Mouse (Mus musculus): ENCODE data around the gene Pip5kl1. TPM values are rescaled to one million over a fixed set of nuclear protein-coding genes. Genes with fewer than 3 reads are reported as not detected.
A peak's percentile ranks its signal among the peaks of the same experiment; 100 is the strongest.

The Pip5kl1 gene
- total RNA-seq, 2 experiments from 2014 or later, result 7.5 to 8.3 TPM

DNA sequence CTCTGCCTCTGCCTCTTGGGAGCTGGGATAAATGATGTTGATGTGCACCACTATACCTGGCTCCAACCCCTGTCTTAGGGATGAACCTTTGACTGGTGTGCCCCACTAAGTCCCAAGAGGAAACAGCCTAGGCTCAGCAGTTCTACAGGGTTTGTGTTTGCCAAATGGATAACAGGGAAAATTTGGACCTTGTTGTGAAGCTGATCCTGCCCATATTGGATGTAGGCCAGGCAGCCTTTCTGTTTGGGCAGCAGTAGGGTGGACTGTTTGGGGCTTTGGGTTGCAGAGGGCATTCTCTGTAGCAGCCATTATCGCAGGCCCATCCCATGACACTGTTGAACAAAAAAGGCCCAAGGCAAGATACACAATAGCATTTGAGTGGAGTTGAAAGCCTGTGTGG lies 27.6 kb upstream of the Pip5kl1 start:
- intact Hi-C loops (cut with DNase I), result no loop called here
- DNase-seq (ENCODE audit: low spot score in 2 of 2), result no peak

DNA sequence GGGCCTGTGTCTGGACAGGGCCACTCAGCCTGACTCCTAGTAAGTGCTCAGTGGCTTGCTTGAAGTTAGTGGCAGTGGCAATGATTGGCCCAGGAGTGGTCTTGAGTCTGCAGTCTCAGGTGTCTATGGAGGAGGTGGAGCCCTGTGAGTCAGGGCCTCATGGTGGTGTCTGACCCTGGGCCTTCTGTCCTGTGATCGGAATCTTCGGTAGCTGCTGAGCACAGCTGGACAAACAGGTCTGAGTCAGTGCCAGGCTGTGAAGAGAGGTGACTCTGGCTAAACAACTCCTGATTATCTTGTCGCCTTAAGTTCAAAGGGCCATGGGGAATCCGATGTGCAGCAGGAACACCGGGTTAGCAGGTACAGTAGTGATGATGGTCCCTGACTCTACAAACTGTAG lies 27.2 kb upstream of the Pip5kl1 start:
- no peak for DNase-seq (ENCODE audit: low spot score in 2 of 2)
- intact Hi-C loops (cut with DNase I), result no loop called here

DNA sequence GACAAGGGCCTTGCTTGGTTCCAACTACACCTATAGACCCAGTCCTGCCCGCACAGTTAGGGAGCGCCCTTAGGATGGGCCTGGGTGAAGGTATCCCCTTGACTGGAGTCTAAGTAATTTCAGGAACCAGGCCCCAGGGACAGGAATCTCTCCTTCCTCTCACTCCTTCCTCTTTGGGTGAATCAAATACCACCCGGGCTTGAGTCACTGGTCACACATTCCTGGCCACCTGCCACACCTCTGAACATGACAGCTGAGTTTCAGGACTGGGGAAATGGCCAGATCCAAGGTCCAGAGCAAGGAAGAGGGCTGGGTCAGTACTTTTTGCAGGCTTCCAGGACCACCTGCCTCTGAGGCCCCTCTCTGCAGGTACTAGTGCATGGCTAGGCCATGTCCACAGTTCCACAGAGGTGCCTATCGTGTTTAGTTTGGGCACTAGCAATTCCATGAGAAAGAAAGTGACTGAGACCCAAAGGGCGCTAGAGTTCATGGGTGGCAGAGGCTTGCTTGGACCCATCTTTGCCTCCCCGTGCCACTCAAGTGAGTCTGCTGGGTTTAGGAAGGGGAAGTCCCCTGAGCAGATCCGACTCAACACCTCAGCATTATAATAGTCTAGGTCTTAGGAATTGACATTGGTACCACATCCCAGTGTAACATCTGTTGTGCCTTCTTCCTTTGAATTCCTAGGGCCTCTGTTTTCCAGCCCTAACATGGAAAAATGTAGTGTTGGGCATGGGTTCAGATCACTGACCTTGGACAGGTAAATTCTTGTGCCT lies 26.4 kb upstream of the Pip5kl1 start:
- DNase-seq (ENCODE audit: low spot score in 2 of 2), result no peak
- intact Hi-C loops (cut with DNase I), result no loop called here

DNA sequence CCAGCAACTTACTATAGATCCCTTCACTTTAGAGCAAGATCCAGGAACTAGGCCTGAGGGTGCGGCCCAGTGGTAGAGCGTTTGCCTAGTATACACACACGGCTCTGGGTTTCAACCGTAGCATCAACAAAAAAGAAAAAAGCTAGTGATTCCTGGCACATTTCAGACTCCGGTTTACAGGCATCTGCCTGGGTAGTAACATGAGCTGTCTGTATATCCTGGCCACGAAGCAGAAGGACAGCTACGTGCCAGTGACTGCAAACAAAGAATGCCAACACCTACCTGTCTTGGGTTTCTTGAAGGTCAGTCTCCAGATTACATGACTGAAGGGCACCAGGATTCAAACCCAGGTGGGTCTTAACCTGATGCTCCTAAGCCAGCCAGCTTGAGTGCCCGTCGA lies 25.4 kb upstream of the Pip5kl1 start:
- DNase-seq (ENCODE audit: low spot score in 2 of 2), result no peak

DNA sequence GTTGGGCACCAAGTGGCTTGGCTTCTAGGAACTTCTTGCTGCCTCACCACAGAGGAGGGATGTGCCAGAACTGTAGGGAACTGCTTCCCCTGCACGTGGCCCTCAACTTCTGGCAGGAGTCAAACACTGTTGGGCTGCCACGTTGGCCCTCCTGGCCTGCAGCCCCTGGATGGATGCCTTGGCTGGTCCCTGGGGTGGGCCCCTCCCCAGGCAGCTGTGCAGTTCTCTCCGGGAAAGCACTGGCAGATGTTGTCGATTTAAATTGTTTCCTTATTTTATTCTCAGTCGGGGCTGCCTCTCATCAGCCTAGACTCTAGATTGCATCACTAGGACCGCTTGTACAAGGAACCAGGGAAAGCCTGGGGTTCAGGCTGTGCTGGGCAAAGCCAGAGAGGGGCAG lies 24.8 kb upstream of the Pip5kl1 start:
- DNase-seq (ENCODE audit: low spot score in 2 of 2), result no peak
- intact Hi-C loops (cut with DNase I), result no loop called here

More for the DNA sequence above, 25.4 kb upstream of the Pip5kl1 start:
- intact Hi-C loops (cut with DNase I), result no loop called here

DNA sequence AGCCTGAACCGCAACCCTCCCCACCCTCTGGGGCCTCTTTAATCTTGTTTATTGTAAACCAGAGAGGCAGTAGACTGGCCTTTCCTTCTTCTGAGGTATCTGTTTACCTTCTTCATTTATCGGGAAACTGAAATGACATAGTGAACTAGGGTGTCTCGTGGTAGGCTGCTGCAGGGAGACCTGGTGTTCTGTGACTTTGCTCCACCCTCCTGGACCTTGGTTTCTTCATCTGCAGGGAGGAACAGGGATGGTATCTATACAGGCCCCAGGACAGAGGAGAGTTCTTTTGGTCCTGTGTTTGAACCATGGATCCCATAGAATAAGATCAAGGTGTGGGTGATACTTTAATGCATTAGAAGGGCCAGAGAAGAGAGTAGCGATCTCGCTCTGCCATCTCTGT lies 23.4 kb upstream of the Pip5kl1 start:
- intact Hi-C loops (cut with DNase I), result no loop called here

DNA sequence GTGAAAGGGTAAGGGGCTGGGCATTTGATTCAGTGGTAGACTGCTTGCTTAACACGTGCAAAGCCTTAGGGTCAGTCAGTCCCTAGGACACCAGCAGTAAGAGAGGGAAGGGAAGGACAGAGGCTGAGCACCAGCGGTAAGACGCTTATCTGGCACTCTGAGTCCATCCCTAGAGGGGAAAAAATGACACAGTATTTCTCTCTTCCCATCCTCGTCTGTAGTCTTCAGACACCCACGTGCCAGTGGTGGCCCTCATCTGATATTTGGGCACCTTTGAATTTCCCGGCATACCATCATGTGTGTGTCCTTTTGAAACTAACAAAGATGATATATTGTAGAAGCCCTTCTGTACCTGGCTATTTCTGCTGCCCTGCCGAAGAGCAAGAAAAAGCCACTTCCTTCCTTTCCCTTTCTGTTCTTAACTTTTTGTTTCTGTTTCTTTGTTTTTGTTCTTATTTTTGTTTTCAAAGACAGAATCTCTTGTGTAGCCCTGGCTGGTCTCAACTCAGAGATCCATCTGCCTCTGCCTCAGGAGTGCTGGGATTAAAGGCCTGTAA lies 20.9 kb upstream of the Pip5kl1 start:
- intact Hi-C loops (cut with DNase I), result no loop called here
- no peak for DNase-seq (ENCODE audit: low spot score in 2 of 2)

More for the DNA sequence above, 23.4 kb upstream of the Pip5kl1 start:
- no peak for DNase-seq (ENCODE audit: low spot score in 2 of 2)

DNA sequence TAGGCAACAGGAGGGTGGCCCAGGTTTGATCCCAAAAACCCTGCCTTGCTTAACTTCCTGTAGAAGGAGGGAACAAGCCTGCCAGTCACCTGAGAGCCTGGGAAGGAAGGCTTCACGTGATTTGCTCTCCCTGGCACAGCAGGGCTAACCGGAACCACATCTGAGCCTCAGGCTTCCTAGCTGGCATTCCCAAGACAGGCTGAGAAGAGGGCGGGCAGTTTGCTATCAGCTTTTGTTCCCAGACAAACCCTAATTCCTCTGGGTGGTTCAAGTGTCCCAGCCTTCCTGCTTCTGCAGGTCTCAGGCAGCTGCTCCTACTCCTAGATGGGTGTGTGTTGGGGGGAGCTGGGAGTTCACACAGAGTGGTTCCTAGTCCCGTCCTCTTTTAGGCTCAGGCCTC lies 19.1 kb upstream of the Pip5kl1 start:
- intact Hi-C loops (cut with DNase I), result no loop called here
- no peak for DNase-seq (ENCODE audit: low spot score in 2 of 2)

DNA sequence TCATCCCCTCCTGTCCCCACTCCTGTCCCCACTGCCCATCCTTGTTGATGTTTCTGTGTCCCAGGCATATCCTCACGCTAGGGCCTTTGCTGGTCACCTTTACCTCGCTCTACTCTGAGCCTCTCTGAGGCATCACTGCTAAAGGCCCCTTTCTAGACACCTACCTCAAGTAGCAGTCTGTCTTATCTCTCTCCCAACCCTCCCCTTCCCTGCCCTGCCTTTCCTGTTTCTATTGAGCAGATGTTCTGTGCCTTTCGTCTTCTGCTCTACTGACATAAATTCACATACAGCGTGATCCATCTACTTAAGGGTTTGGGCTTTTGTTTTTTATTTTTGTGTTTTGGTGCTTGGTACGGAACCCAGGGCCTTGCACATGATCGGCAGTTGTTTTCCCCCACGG lies 18.6 kb upstream of the Pip5kl1 start:
- intact Hi-C loops (cut with DNase I), result no loop called here

DNA sequence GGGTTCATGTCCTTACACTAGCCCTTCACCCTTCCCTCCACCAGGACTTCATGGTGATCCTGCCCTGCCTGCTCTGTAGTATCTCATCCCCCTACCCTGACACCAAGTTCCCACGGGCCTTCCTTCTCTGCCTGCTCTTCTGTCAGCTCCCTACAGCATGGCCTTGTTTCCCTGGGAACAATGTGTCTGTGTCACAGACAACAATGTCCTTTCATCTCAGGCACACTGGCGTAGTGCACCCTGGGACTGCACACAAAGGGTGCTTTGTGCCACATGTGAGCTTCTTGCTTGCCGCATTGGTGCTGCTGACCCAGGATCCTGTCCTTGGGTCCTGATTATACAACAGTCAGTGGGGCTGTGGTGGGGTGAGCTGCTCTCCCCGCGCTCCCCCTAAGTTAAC lies 15.0 kb upstream of the Pip5kl1 start:
- DNase-seq (ENCODE audit: low spot score in 2 of 2), result peak; percentile 32 to 72
- intact Hi-C loops (cut with DNase I), result no loop called here

More for the DNA sequence above, 18.6 kb upstream of the Pip5kl1 start:
- no peak for DNase-seq (ENCODE audit: low spot score in 2 of 2)

DNA sequence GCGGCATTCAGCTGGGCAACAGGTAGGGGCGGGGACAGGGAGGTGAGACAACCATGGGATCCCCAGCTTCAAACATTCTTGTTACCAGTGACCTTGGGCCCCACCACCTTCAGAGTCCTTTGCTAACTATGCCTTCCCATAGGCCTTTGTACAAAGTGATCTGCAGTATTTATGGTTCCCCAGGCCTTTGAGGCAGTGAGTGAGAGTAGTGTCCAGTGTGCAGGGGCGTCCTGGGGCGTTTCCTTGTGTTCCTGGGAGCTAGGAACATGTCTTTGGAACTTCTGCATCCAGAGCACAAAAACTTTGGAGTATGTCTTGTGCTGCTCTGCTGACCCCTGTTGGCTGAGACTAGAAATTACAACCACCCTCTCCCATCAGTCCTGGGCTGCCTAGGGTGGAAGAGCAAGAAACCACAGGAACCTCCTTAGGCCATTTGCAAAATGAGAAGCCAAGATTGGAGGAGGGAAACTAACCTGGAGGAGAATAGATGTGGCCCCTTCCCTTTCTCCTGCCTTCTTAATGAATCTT lies 8.0 kb upstream of the Pip5kl1 start:
- intact Hi-C loops (cut with DNase I), result loop anchor here (1.0 to 2.0 kb wide), 3 partner anchors 30 to 162 kb away; no protein-coding TSS in a partner anchor
- peak; percentile 62 to 78 for DNase-seq (ENCODE audit: low spot score in 2 of 2)

DNA sequence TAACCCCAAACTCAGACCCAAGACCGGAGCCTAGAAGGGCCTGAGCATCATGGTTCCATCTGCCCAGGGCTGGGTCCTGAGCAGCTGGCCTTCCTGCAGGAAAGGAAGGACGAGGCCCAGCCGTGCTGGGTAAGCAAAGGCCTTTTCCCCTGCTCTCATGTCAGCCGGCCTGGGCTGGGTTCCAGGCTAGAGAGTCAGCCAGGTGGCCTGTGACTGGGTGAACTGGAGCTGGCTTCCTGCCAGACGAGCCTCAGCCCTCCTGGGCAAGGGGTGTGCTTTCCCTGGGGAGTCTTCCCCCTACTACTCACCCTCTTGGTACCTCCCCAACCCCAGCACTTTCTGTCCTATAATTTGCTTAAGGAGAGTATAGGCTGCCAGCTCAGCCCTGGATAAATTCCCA lies 6.4 kb upstream of the Pip5kl1 start:
- intact Hi-C loops (cut with DNase I), result no loop called here
- DNase-seq (ENCODE audit: low spot score in 2 of 2), result no peak

DNA sequence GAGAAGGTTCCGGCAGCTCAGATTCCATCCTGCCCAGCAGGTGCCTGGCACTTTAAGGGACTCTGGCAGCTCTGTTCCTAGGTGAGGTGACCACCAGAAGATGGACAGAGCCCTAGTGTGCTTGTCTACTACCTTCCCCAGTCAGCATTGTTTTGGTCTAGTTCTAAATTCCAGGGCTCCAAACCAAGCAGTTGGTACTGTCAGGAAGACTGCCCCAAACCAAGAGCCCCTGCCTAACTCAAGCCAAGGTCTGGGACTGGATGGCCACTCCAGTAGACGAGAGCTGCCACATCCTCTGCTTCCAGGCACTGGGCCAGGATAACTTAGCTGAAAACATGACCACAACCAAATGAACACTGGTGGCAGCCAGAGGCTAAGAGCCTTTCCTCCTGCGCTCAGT lies 5.7 kb upstream of the Pip5kl1 start:
- intact Hi-C loops (cut with DNase I), result no loop called here
- DNase-seq (ENCODE audit: low spot score in 2 of 2), result no peak

DNA sequence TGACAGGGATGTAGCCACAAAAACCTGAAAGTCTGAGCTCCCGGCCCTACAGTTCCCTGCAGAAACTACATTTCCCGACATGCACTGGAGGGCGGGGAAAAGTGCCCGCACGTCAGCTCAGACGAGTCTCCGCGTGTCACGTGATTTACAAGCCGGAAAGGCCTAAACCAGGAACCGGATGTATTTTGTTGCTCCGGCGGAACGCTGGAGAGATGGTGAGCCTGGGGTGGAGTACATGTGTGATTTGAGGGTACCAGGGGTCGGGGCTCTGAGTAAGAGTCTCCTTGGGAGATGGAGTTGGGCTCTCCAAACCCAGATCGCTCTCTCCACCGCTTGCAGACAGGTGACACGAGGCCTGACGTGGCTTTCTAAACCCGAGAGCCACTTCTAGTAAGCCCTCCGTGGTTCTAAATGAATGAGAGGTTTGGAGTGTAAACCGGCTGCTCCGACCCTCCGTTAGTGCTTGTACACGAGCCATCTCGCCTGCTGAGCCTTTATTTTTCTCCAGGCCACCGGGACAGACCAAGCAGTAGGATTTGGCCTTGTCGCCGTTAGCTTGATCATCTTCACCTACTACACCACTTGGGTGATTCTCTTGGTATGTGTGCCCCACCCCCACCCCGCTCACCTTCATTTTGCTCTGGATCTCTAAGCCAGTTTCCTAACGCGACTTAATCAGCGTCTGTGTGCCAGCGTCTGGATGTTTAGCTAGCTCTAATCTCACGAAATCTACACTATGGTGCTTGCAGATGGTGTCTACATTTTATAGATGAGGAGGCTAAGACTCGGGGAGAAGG lies 3.7 kb upstream of the Pip5kl1 start, which contains the start of gene Dpm2:
TSS of gene Dpm2 (plus strand) at position 161 of the 797 bp plus-strand sequence.
- intact Hi-C loops (cut with DNase I), result loop anchor here (1.0 kb wide), 1 partner anchor 36 kb away; the partner anchor contains the start of gene Fam102a
- peak; percentile 92 to 96 for DNase-seq (ENCODE audit: low spot score in 2 of 2)

DNA sequence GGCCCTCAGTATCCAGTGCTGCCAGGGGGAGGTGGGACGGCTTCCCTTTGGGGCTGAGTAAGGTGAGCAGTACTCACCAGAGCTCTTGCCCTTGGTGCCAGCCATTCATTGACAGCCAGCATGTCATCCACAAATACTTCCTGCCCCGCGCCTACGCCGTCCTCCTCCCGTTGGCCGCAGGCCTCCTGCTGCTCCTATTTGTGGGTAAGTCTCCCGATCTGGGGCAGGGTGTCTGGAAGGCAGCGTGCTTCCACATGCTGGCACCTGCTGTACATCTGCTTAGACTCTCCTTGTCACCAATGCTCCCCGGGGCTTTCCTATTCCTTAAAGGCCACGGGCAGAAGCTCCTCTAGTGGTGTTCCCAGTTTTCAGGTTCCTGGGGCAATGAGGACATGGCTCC lies 2.4 kb upstream of the Pip5kl1 start:
- intact Hi-C loops (cut with DNase I), result no loop called here
- DNase-seq (ENCODE audit: low spot score in 2 of 2), result no peak

DNA sequence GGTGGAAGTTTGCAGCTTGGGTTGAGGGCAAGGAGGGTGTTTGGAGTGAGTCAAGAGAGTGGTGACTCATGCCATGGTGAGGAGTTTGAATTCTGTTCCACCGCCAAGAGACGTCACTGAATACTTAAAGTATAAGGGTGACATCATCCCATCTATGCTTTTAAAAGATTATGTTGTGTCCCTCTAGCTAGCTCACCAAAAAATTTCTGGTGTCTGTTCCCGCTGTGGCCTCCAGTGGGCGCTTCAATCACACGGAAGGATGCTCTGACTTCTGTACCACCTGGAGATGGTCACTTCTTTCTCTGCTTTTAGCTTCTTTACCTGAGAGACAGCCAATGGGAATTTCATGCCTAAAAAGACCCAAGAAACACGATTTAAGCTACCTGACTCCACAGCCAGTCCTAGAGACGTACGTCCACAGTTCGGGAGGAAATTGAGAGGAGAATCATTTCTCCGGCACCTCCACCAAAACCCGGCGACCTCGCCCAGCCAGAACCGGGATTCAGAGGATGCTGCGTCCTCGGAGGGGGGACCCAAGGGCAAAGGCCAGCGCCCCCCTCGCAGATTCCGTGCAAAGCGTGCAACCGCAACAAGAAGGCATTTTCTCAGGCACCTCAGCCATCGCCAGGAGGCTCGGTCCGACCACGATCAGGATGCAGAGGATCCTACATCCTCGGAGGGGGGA lies 446 bp downstream of the Pip5kl1 start:
- intact Hi-C loops (cut with DNase I), result loop anchor here (2.0 kb wide), 1 partner anchor 114 kb away; no protein-coding TSS in a partner anchor
- peak; percentile 73 to 94 for DNase-seq (ENCODE audit: low spot score in 2 of 2)

DNA sequence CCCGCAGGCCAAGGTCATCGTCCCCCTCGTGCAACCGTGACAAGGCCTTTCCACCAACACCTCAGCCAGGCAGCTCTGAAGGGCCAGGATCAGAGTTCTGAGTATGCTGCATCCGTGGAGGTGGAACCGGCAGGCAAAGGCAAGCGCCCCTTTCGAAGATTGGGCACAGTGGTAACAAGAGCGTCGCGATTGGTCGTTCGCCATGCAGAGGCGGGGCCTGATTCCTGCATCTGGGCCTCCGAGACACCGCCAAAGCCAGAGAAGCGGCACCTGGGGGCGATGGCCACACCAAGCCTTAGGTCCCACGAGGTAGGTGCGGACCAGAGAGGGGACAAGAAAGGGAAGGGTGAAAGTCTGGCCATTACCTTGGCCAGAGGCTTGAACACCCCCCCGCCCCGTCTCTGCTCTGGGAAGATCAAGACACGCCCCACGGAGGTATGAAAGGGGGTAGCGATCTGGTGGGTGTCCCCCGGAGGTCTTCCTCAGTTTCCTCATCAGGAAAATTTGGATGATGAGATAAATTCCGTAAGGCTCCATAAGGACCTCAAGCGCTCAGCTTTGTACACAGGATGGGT lies 1.1 kb downstream of the Pip5kl1 start, which contains the start of gene 9430097D07Rik:
TSS of gene 9430097D07Rik (minus strand) at position 99 of the 575 bp plus-strand sequence.
- intact Hi-C loops (cut with DNase I), result loop anchor here (2.0 kb wide), 1 partner anchor 113 kb away; no protein-coding TSS in a partner anchor
- DNase-seq (ENCODE audit: low spot score in 2 of 2), result peak; percentile 78 to 86

DNA sequence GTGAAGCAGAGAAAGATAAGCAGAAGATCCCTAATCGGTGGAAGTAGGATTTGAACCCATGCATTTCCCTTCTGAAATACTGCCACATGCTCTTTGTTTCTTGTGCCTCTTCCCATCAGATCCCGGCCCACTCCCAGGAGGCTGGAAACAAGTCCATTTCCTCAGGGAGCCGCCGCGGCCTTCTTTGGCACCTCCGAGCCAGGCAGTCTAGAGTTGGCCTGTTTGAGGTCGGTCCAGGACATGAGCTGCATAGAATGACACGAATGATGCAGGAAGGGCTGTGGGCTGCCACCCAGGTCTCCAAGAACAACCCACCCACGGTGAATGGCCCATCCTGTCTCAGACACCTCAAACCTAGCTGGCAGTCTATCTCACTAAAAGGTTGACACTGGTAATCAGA lies 1.9 kb downstream of the Pip5kl1 start:
- intact Hi-C loops (cut with DNase I), result no loop called here
- no peak for DNase-seq (ENCODE audit: low spot score in 2 of 2)
